Mouse (Mus musculus) MEL (cell line): ENCODE measurements around the gene Keap1. TPM values are rescaled to one million over a fixed set of nuclear protein-coding genes. Genes with fewer than 3 reads are reported as not detected.

ENCODE experiments used
- DNase-seq: peaks from one replicate; pipeline ENCODE4 v3.0.0; 2011; ENCODE audit warnings: low read depth, low spot score
- H3K27ac ChIP-seq: 2 replicates; pipeline ENCODE4 v1.5.1; 2012; ENCODE audit warnings: low read depth, mild to moderate bottlenecking, control low read depth, low read length, moderate library complexity; ENCODE audit not compliant: control insufficient read depth
- H3K27me3 ChIP-seq, 2 experiments: fragments of 150-350 bp in 1 of 2; sonication (generic) in 1 of 2; 2 replicates each; pipeline ENCODE4 v1.6.1; 2012; ENCODE audit warnings: low read length in 2 of 2, mild to moderate bottlenecking in 2 of 2, improper control_type of control experiment in 1 of 2, moderate library complexity in 1 of 2; ENCODE audit not compliant: insufficient read depth in 2 of 2, control insufficient read depth in 1 of 2
- H3K36me3 ChIP-seq, 2 experiments: 2 replicates each; pipeline ENCODE4 v1.6.1; 2012 to 2014; ENCODE audit warnings: low read length in 2 of 2, improper control_type of control experiment in 1 of 2, inconsistent platforms in 1 of 2, mild to moderate bottlenecking in 1 of 2; ENCODE audit not compliant: insufficient read depth in 2 of 2, control insufficient read depth in 1 of 2
- H3K4me1 ChIP-seq, 2 experiments: fragments of 150-350 bp in 1 of 2; sonication (generic) in 1 of 2; 2 replicates each; pipeline ENCODE4 v1.6.1; 2012; ENCODE audit warnings: low read length in 2 of 2, improper control_type of control experiment in 1 of 2, mild to moderate bottlenecking in 1 of 2; ENCODE audit not compliant: insufficient read depth in 2 of 2, control insufficient read depth in 1 of 2
- H3K4me3 ChIP-seq, 2 experiments: fragments of 150-350 bp in 1 of 2; sonication (generic) in 1 of 2; 2 replicates each; pipeline ENCODE4 v1.5.1; 2012; ENCODE audit warnings: low read depth in 2 of 2, low read length in 2 of 2, mild to moderate bottlenecking in 2 of 2, moderate library complexity in 2 of 2, control low read depth in 1 of 2, improper control_type of control experiment in 1 of 2; ENCODE audit not compliant: control insufficient read depth in 1 of 2, insufficient read depth in 1 of 2
- H3K79me2 ChIP-seq: 2 replicates; pipeline ENCODE4 v1.6.1; 2012; ENCODE audit warnings: mild to moderate bottlenecking, low read length, moderate library complexity; ENCODE audit not compliant: control insufficient read depth, poor library complexity, insufficient read depth
- H3K9ac ChIP-seq: 2 replicates; pipeline ENCODE4 v1.6.1; 2012; ENCODE audit warnings: low read depth, mild to moderate bottlenecking, control low read depth, low read length, moderate library complexity; ENCODE audit not compliant: control insufficient read depth, poor library complexity, severe bottlenecking
- H3K9me3 ChIP-seq: fragments of 150-350 bp; sonication (generic); replicated peaks from 2 replicates; pipeline ENCODE4 v1.6.1; 2012; ENCODE audit warnings: mild to moderate bottlenecking, low read length, improper control_type of control experiment, moderate library complexity; ENCODE audit not compliant: insufficient read depth
- CTCF ChIP-seq, 3 experiments: IDR thresholded peaks in 2 of 3; conservative IDR thresholded peaks in 1 of 3; 2 replicates each; pipeline ENCODE4 v1.5.1; 2011 to 2012; ENCODE audit warnings: low read length in 3 of 3, low read depth in 2 of 3, mild to moderate bottlenecking in 2 of 3, improper control_type of control experiment in 1 of 3, inconsistent platforms in 1 of 3, mixed read lengths in 1 of 3, moderate library complexity in 1 of 3; ENCODE audit not compliant: control insufficient read depth in 1 of 3, insufficient read depth in 1 of 3, poor library complexity in 1 of 3, severe bottlenecking in 1 of 3
- E2F4 ChIP-seq: IDR thresholded peaks from 2 replicates; pipeline ENCODE4 v1.6.1; 2011; ENCODE audit warnings: low read depth, low read length, improper control_type of control experiment, borderline replicate concordance
- ELF1 ChIP-seq: IDR thresholded peaks from 2 replicates; pipeline ENCODE4 v1.6.1; 2014; ENCODE audit warnings: low read depth, mild to moderate bottlenecking, inconsistent platforms, low read length, improper control_type of control experiment, moderate library complexity
- ETS1 ChIP-seq: IDR thresholded peaks from 2 replicates; pipeline ENCODE4 v1.6.1; 2012; ENCODE audit warnings: low read depth, mild to moderate bottlenecking, inconsistent platforms, low read length, improper control_type of control experiment, moderate library complexity
- GABPA ChIP-seq: IDR thresholded peaks from 2 replicates; pipeline ENCODE4 v1.6.1; 2012; ENCODE audit warnings: low read depth, mild to moderate bottlenecking, inconsistent platforms, low read length, improper control_type of control experiment, moderate library complexity
- GATA1 ChIP-seq: IDR thresholded peaks from 2 replicates; pipeline ENCODE4 v1.6.1; 2011; ENCODE audit warnings: low read depth, low read length, improper control_type of control experiment
- HCFC1 ChIP-seq: IDR thresholded peaks from 2 replicates; pipeline ENCODE4 v1.6.1; 2012; ENCODE audit warnings: low read depth, mild to moderate bottlenecking, inconsistent platforms, low read length, improper control_type of control experiment, moderate library complexity
- JUND ChIP-seq: IDR thresholded peaks from 2 replicates; pipeline ENCODE4 v1.6.1; 2011; ENCODE audit warnings: low read depth, mild to moderate bottlenecking, improper control_type of control experiment, low read length
- KAT2A ChIP-seq: conservative IDR thresholded peaks from 2 replicates; pipeline ENCODE4 v1.6.1; 2012; ENCODE audit warnings: low read depth, low read length, improper control_type of control experiment, inconsistent platforms
- MAFK ChIP-seq: IDR thresholded peaks from 2 replicates; pipeline ENCODE4 v1.6.1; 2011; ENCODE audit warnings: low read depth, mild to moderate bottlenecking, low read length, improper control_type of control experiment, borderline replicate concordance
- MAX ChIP-seq: IDR thresholded peaks from 2 replicates; pipeline ENCODE4 v1.6.1; 2011; ENCODE audit warnings: low read length, improper control_type of control experiment
- MAZ ChIP-seq: IDR thresholded peaks from 2 replicates; pipeline ENCODE4 v1.6.1; 2012; ENCODE audit warnings: low read depth, mild to moderate bottlenecking, inconsistent platforms, low read length, improper control_type of control experiment
- MEF2A ChIP-seq: IDR thresholded peaks from 2 replicates; pipeline ENCODE4 v1.6.1; 2014; ENCODE audit warnings: low read depth, mild to moderate bottlenecking, inconsistent platforms, low read length, improper control_type of control experiment; ENCODE audit not compliant: poor library complexity, insufficient replicate concordance, severe bottlenecking; ENCODE audit errors: extremely low read depth
- MXI1 ChIP-seq: IDR thresholded peaks from 2 replicates; pipeline ENCODE4 v1.6.1; 2011; ENCODE audit warnings: mild to moderate bottlenecking, low read depth, low read length, improper control_type of control experiment
- MYB ChIP-seq: IDR thresholded peaks from 2 replicates; pipeline ENCODE4 v1.6.1; 2011; ENCODE audit warnings: mild to moderate bottlenecking, low read depth, low read length, improper control_type of control experiment
- MYC ChIP-seq: IDR thresholded peaks from 2 replicates; pipeline ENCODE4 v1.6.1; 2011; ENCODE audit warnings: low read depth, mild to moderate bottlenecking, low read length, improper control_type of control experiment, moderate library complexity
- NELFE ChIP-seq: IDR thresholded peaks from 2 replicates; pipeline ENCODE4 v1.6.1; 2011; ENCODE audit warnings: low read depth, low read length, improper control_type of control experiment
- NRF1 ChIP-seq: IDR thresholded peaks from 2 replicates; pipeline ENCODE4 v1.6.1; 2014; ENCODE audit warnings: low read depth, mild to moderate bottlenecking, inconsistent platforms, low read length, improper control_type of control experiment, moderate library complexity; ENCODE audit not compliant: poor library complexity, insufficient read depth, severe bottlenecking
- POLR2A ChIP-seq, 2 experiments: IDR thresholded peaks; 2 replicates each; pipeline ENCODE4 v1.6.1; 2011 to 2012; ENCODE audit warnings: low read length in 2 of 2, mild to moderate bottlenecking in 2 of 2, control low read depth in 1 of 2, improper control_type of control experiment in 1 of 2, low read depth in 1 of 2, moderate library complexity in 1 of 2; ENCODE audit not compliant: control insufficient read depth in 1 of 2, insufficient read depth in 1 of 2, poor library complexity in 1 of 2
- POLR2AphosphoS5 ChIP-seq: IDR thresholded peaks from 2 replicates; pipeline ENCODE4 v1.6.1; 2012; ENCODE audit warnings: low read depth, borderline replicate concordance, mild to moderate bottlenecking, inconsistent platforms, low read length, moderate library complexity, mixed read lengths
- RAD21 ChIP-seq: IDR thresholded peaks from 2 replicates; pipeline ENCODE4 v1.6.1; 2011; ENCODE audit warnings: mild to moderate bottlenecking, low read depth, low read length, improper control_type of control experiment
- RCOR1 ChIP-seq: IDR thresholded peaks from 2 replicates; pipeline ENCODE4 v1.6.1; 2012; ENCODE audit warnings: low read depth, mild to moderate bottlenecking, inconsistent platforms, low read length, improper control_type of control experiment
- SIN3A ChIP-seq: IDR thresholded peaks from 2 replicates; pipeline ENCODE4 v1.6.1; 2012; ENCODE audit warnings: low read length, improper control_type of control experiment, inconsistent platforms
- SMC3 ChIP-seq: IDR thresholded peaks from 2 replicates; pipeline ENCODE4 v1.6.1; 2011; ENCODE audit warnings: low read depth, low read length, improper control_type of control experiment
- TCF12 ChIP-seq: IDR thresholded peaks from 2 replicates; pipeline ENCODE4 v1.6.1; 2014; ENCODE audit warnings: low read depth, mild to moderate bottlenecking, inconsistent platforms, low read length, improper control_type of control experiment, moderate library complexity
- USF1 ChIP-seq: IDR thresholded peaks from 2 replicates; pipeline ENCODE4 v1.6.1; 2014; ENCODE audit warnings: low read depth, mild to moderate bottlenecking, inconsistent platforms, low read length, improper control_type of control experiment, moderate library complexity
- USF2 ChIP-seq, 2 experiments: IDR thresholded peaks; 2 replicates each; pipeline ENCODE4 v1.6.1; 2011 to 2012; ENCODE audit warnings: improper control_type of control experiment in 2 of 2, low read length in 2 of 2, borderline replicate concordance in 1 of 2, inconsistent platforms in 1 of 2, low read depth in 1 of 2, mild to moderate bottlenecking in 1 of 2; ENCODE audit not compliant: insufficient read depth in 1 of 2
- ZC3H11A ChIP-seq: IDR thresholded peaks from 2 replicates; pipeline ENCODE4 v1.6.1; 2012; ENCODE audit warnings: low read depth, mild to moderate bottlenecking, inconsistent platforms, low read length, improper control_type of control experiment
- ZKSCAN1 ChIP-seq: IDR thresholded peaks from 2 replicates; pipeline ENCODE4 v1.6.1; 2012; ENCODE audit warnings: low read depth, mild to moderate bottlenecking, inconsistent platforms, low read length, improper control_type of control experiment, moderate library complexity
- ZNF384 ChIP-seq: IDR thresholded peaks from 2 replicates; pipeline ENCODE4 v1.6.1; 2012; ENCODE audit warnings: low read depth, mild to moderate bottlenecking, inconsistent platforms, low read length, improper control_type of control experiment
- polyA plus RNA-seq, 2 experiments: library from polyadenylated mRNA; stranded (reverse) in 1 of 2; unstranded in 1 of 2; fragments of >175 nt in 1 of 2; fragments of >200 nt in 1 of 2; gene quantifications; 2 replicates each; pipeline versions ENCODE4 v1.2.1 to v1.2.4; 2012; ENCODE audit warnings: low replicate concordance in 2 of 2, low read depth in 1 of 2; ENCODE audit not compliant: insufficient read length in 2 of 2, insufficient read depth in 1 of 2, missing spikeins in 1 of 2
- total RNA-seq: library from RNA; depleted of rRNA; stranded (reverse); fragments of 300-350 nt; gene quantifications from 2 replicates; pipeline ENCODE4 v1.2.3, GENCODE M21; 2012

The Keap1 gene
- total and polyA plus RNA-seq, 3 experiments: 67.5 to 174 (median 171) TPM

GRCm38 (mm10) chr9:21189905-21190304 is 49.3 kb downstream of the Keap1 start:
- TF ChIP-seq CTCF (IDR thresholded peaks at IDR 0.05 in 2 of 3, conservative IDR thresholded peaks at IDR 0.05 in 1 of 3; ENCODE audit: control insufficient read depth in 1 of 3, insufficient read depth in 1 of 3, low read depth in 2 of 3, low read length in 3 of 3, poor library complexity in 1 of 3, severe bottlenecking in 1 of 3) (peak; percentile 52 to 85 (median 79)), USF2 (IDR thresholded peaks at IDR 0.05; ENCODE audit: borderline replicate concordance in 1 of 2, insufficient read depth in 1 of 2, low read depth in 1 of 2, low read length in 2 of 2) (no peak), USF1 (no peak), MAFK (no peak), ELF1 (no peak), GABPA (no peak), MAZ (no peak), ZNF384 (peak; percentile 90), KAT2A (no peak), SMC3 (peak; percentile 71), ZKSCAN1 (no peak), GATA1 (no peak), RAD21 (peak; percentile 51), POLR2AphosphoS5 (no peak), POLR2A (IDR thresholded peaks at IDR 0.05; ENCODE audit: control insufficient read depth in 1 of 2, insufficient read depth in 1 of 2, low read depth in 1 of 2, low read length in 2 of 2, poor library complexity in 1 of 2) (no peak), TCF12 (no peak), SIN3A (no peak), HCFC1 (no peak), MYB (no peak), ZC3H11A (peak; percentile 34), ETS1 (no peak), MEF2A (no peak), NELFE (no peak), RCOR1 (peak; percentile 67; the same call in 1 of the 2 replicates), JUND (no peak), MYC (peak; percentile 94), MAX (no peak), NRF1 (no peak), E2F4 (no peak), MXI1 (peak; percentile 74)
- no peaks in the 10 kb centered on the region for H3K9me3 ChIP-seq
- no peaks in the 10 kb centered on the region for H3K27me3 ChIP-seq
- no peak overlapping the region for H3K4me3 ChIP-seq
- peak; percentile 93 for DNase-seq
- peaks cover 1 to 6% of the 10 kb centered on the region in 2 experiments; a peak in 3 of 4 replicates for H3K36me3 ChIP-seq
- H3K27ac ChIP-seq: no peak overlapping the region
- no peak overlapping the region for H3K9ac ChIP-seq
- H3K79me2 ChIP-seq: no peaks in the 10 kb centered on the region
- peaks cover under 1 to 4% of the 10 kb centered on the region in 2 experiments; a peak in 3 of 4 replicates for H3K4me1 ChIP-seq
